Mouse (Mus musculus) embryonic facial prominence, embryonic 15.5 days (tissue): ENCODE measurements around the gene Ism2. TPM values are rescaled to one million over a fixed set of nuclear protein-coding genes. Genes with fewer than 3 reads are reported as not detected.
"Not testable (repeated sequence)": the region's sequence is repeated elsewhere in the genome, so short reads cannot be mapped to it uniquely, and the experiment has no call there.

Source experiments
- ATAC-seq: fragments of 200-750 bp; cut with Nextera tagmentation; 2 replicates; pipeline ENCODE4 v1.8.0; 2017; ENCODE audit warnings: low read depth, moderate TSS enrichment; ENCODE audit not compliant: insufficient number of reproducible peaks, low FRiP score, low TSS enrichment
- H3K27ac ChIP-seq: fragments of 300-500 bp; sonication (generic); replicated peaks from 2 replicates; pipeline ENCODE4 v1.5.1; 2015; ENCODE audit warnings: mild to moderate bottlenecking, inconsistent platforms
- H3K27me3 ChIP-seq: fragments of 300-500 bp; sonication (generic); 2 replicates; pipeline ENCODE4 v1.6.1; 2015; ENCODE audit warnings: inconsistent platforms
- H3K36me3 ChIP-seq: fragments of 300-500 bp; sonication (generic); 2 replicates; pipeline ENCODE4 v1.6.1; 2015; ENCODE audit warnings: mild to moderate bottlenecking, inconsistent platforms
- H3K4me1 ChIP-seq: fragments of 300-500 bp; sonication (generic); 2 replicates; pipeline ENCODE4 v1.6.1; 2015; ENCODE audit warnings: inconsistent platforms
- H3K4me2 ChIP-seq: fragments of 300-500 bp; sonication (generic); replicated peaks from 2 replicates; pipeline ENCODE4 v1.6.1; 2015; ENCODE audit warnings: mild to moderate bottlenecking, inconsistent platforms
- H3K4me3 ChIP-seq: fragments of 300-500 bp; sonication (generic); replicated peaks from 2 replicates; pipeline ENCODE4 v1.5.1; 2015; ENCODE audit warnings: mild to moderate bottlenecking, inconsistent platforms
- H3K9ac ChIP-seq: fragments of 300-500 bp; sonication (generic); 2 replicates; pipeline ENCODE4 v1.6.1; 2015; ENCODE audit warnings: inconsistent platforms
- H3K9me3 ChIP-seq: fragments of 300-500 bp; sonication (generic); replicated peaks from 2 replicates; pipeline ENCODE4 v1.6.1; 2016; ENCODE audit warnings: inconsistent platforms
- WGBS: fragments of 180-500 bp; shearing (Covaris S2); methylation state at CpG from one replicate; pipeline ENCODE4 v1.1.7; 2015; 5-methylcytosine and 5-hydroxymethylcytosine counted together
- polyA plus RNA-seq: library from polyadenylated mRNA; unstranded; fragments of >200 nt; fragmentation: Nextera tagmentation; extraction: Ambion mirVana; gene quantifications from 2 replicates; pipeline ENCODE4 v1.2.1, GENCODE M21; 2015

The Ism2 gene
- polyA plus RNA-seq, 1 experiment from 2014 or later, result 1.5 TPM

GRCm38 (mm10) chr12:87293934-87294333, 5.6 kb downstream of the Ism2 start:
- ATAC-seq, result no peak
- no peaks in the 10 kb centered on the region for H3K36me3 ChIP-seq
- no peak overlapping the region for H3K4me3 ChIP-seq
- 63% methylated on average over 6 of the region's 6 CpGs for WGBS
- H3K4me1 ChIP-seq, result 0 out of 2 replicates have a peak, but pooled peaks cover under 1% of the 10 kb centered on the region
- H3K9ac ChIP-seq, result no peak overlapping the region
- no peaks in the 10 kb centered on the region for H3K9me3 ChIP-seq
- H3K4me2 ChIP-seq, result no peak overlapping the region
- no peak overlapping the region for H3K27ac ChIP-seq
- H3K27me3 ChIP-seq, result no peaks in the 10 kb centered on the region

GRCm38 (mm10) chr12:87289100-87289499, 10.4 kb downstream of the Ism2 start:
- Histone ChIP-seq H3K4me2 (no peak overlapping the region), H3K9me3 (no peaks in the 10 kb centered on the region), H3K4me1 (no peaks in the 10 kb centered on the region), H3K9ac (no peak overlapping the region), H3K4me3 (no peak overlapping the region), H3K27ac (no peak overlapping the region), H3K36me3 (no peaks in the 10 kb centered on the region), H3K27me3 (no peaks in the 10 kb centered on the region)
- ATAC-seq, result no peak
- WGBS, result 89% methylated on average over 5 of the region's 5 CpGs

GRCm38 (mm10) chr12:87284726-87285125, 14.8 kb downstream of the Ism2 start:
- no peaks in the 10 kb centered on the region for H3K36me3 ChIP-seq
- no peak overlapping the region for H3K4me2 ChIP-seq
- no peak for ATAC-seq
- 81% methylated on average over 5 of the region's 5 CpGs for WGBS
- H3K9ac ChIP-seq, result no peak overlapping the region
- no peaks in the 10 kb centered on the region for H3K27me3 ChIP-seq
- H3K9me3 ChIP-seq, result no peaks in the 10 kb centered on the region
- no peak overlapping the region for H3K27ac ChIP-seq
- no peak overlapping the region for H3K4me3 ChIP-seq
- no peaks in the 10 kb centered on the region for H3K4me1 ChIP-seq

GRCm38 (mm10) chr12:87284268-87284667, 15.2 kb downstream of the Ism2 start:
- H3K9me3 ChIP-seq, result no peaks in the 10 kb centered on the region
- no peak overlapping the region for H3K27ac ChIP-seq
- no peaks in the 10 kb centered on the region for H3K36me3 ChIP-seq
- no peak overlapping the region for H3K4me2 ChIP-seq
- no peak overlapping the region for H3K9ac ChIP-seq
- no peak overlapping the region for H3K4me3 ChIP-seq
- H3K27me3 ChIP-seq, result no peaks in the 10 kb centered on the region
- no peaks in the 10 kb centered on the region for H3K4me1 ChIP-seq
- 74% methylated on average over 4 of the region's 4 CpGs for WGBS
- ATAC-seq, result no peak

GRCm38 (mm10) chr12:87283706-87284105, 15.8 kb downstream of the Ism2 start:
- H3K9me3 ChIP-seq, result no peaks in the 10 kb centered on the region
- no peak overlapping the region for H3K9ac ChIP-seq
- no peaks in the 10 kb centered on the region for H3K27me3 ChIP-seq
- 55% methylated on average over 7 of the region's 7 CpGs for WGBS
- no peak for ATAC-seq
- H3K4me3 ChIP-seq, result no peak overlapping the region
- H3K4me2 ChIP-seq, result no peak overlapping the region
- no peaks in the 10 kb centered on the region for H3K36me3 ChIP-seq
- no peaks in the 10 kb centered on the region for H3K4me1 ChIP-seq
- no peak overlapping the region for H3K27ac ChIP-seq

- Histone ChIP-seq H3K4me1 (0 out of 2 replicates have a peak, but pooled peaks cover 4% of the 10 kb centered on the region), H3K9ac (no peak overlapping the region), H3K4me2 (no peak overlapping the region), H3K27ac (no peak overlapping the region), H3K4me3 (no peak overlapping the region), H3K9me3 (no peaks in the 10 kb centered on the region), H3K36me3 (no peaks in the 10 kb centered on the region), H3K27me3 (no peaks in the 10 kb centered on the region)
- ATAC-seq, result no peak
- WGBS, result 91% methylated on average over 4 of the region's 4 CpGs
Observed at GRCm38 (mm10) chr12:87282743-87283142, 16.8 kb downstream of the Ism2 start.

GRCm38 (mm10) chr12:87281766-87282165, 17.7 kb downstream of the Ism2 start:
- Histone ChIP-seq H3K4me3 (no peak overlapping the region), H3K4me2 (no peak overlapping the region), H3K27me3 (no peaks in the 10 kb centered on the region), H3K9me3 (no peaks in the 10 kb centered on the region), H3K27ac (no peak overlapping the region), H3K9ac (no peak overlapping the region), H3K4me1 (0 out of 2 replicates have a peak, but pooled peaks cover 4% of the 10 kb centered on the region), H3K36me3 (no peaks in the 10 kb centered on the region)
- WGBS, result 77% methylated on average over 1 of the region's 1 CpGs
- ATAC-seq, result no peak

GRCm38 (mm10) chr12:87279879-87280278, 19.6 kb downstream of the Ism2 start:
- 43% methylated on average over 14 of the region's 14 CpGs for WGBS
- H3K27ac ChIP-seq, result no peak overlapping the region
- no peak for ATAC-seq
- no peaks in the 10 kb centered on the region for H3K27me3 ChIP-seq
- H3K4me3 ChIP-seq, result no peak overlapping the region
- no peak overlapping the region for H3K9ac ChIP-seq
- H3K36me3 ChIP-seq, result peaks cover 17% of the 10 kb centered on the region
- no peaks in the 10 kb centered on the region for H3K9me3 ChIP-seq
- 0 out of 2 replicates have a peak, but pooled peaks cover 4% of the 10 kb centered on the region for H3K4me1 ChIP-seq
- no peak overlapping the region for H3K4me2 ChIP-seq

GRCm38 (mm10) chr12:87279350-87279749, 20.2 kb downstream of the Ism2 start:
- no peak overlapping the region for H3K4me3 ChIP-seq
- WGBS, result 51% methylated on average over 3 of the region's 3 CpGs
- H3K4me2 ChIP-seq, result no peak overlapping the region
- H3K9me3 ChIP-seq, result no peaks in the 10 kb centered on the region
- H3K27ac ChIP-seq, result no peak overlapping the region
- 0 out of 2 replicates have a peak, but pooled peaks cover 4% of the 10 kb centered on the region for H3K4me1 ChIP-seq
- peaks cover 23% of the 10 kb centered on the region for H3K36me3 ChIP-seq
- no peak overlapping the region for H3K9ac ChIP-seq
- ATAC-seq, result no peak
- no peaks in the 10 kb centered on the region for H3K27me3 ChIP-seq

- Histone ChIP-seq H3K9me3 (no peaks in the 10 kb centered on the region), H3K4me1 (0 out of 2 replicates have a peak, but pooled peaks cover 4% of the 10 kb centered on the region), H3K27me3 (no peaks in the 10 kb centered on the region), H3K4me2 (no peak overlapping the region), H3K27ac (no peak overlapping the region), H3K9ac (no peak overlapping the region), H3K4me3 (no peak overlapping the region), H3K36me3 (peaks cover 31% of the 10 kb centered on the region)
- no peak for ATAC-seq
- 17% methylated on average over 6 of the region's 6 CpGs for WGBS
Observed at GRCm38 (mm10) chr12:87278118-87278730, 21.3 kb downstream of the Ism2 start.

GRCm38 (mm10) chr12:87277251-87277650, 22.3 kb downstream of the Ism2 start:
- H3K4me3 ChIP-seq, H3K9ac ChIP-seq, H3K9me3 ChIP-seq, H3K4me2 ChIP-seq, H3K27me3 ChIP-seq, H3K27ac ChIP-seq, H3K4me1 ChIP-seq, ATAC-seq: not testable (repeated sequence)
- 87% methylated on average over 4 of the region's 4 CpGs for WGBS
- H3K36me3 ChIP-seq, result peaks cover 41% of the 10 kb centered on the region
